Mouse (Mus musculus): ENCODE measurements around the gene Gigyf2. TPM values are rescaled to one million over a fixed set of nuclear protein-coding genes. Genes with fewer than 3 reads are reported as not detected.

Gene Gigyf2
- polyA plus RNA-seq, 1 experiment from 2014 or later = 27.7 TPM

DNA sequence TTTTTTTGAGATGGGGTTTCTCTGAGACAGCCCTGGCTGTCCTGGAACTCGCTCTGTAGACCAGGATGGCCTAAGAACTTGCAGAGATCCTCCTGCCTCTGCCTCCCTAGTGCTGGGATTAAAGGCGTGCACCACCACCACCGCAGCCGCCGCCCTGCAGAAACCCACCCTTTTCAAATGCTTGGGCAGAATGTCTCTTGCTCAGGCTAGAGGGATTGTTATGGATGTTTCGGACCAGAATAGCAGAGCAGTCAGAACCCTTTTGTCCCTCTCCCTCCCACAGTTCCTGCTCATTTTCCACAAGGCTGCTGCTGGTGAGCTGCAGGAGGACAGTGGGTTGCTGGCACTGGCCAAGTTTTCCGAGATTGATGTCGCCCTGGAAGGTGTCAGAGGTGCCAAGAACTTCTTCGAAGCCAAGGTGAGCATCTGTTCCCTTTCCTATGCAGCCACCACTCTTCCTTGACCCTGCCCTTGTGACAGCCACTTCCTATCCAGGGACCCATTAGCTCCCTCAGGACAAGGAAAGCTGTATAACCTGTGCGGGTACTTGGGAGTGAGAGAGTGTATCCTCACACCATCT is 29.4 kb upstream of the Gigyf2 start:
- Histone ChIP-seq H3K4me1 (0 out of 2 replicates have a peak, but pooled peaks cover 2% of the 10 kb centered on the region), H3K4me3 (no peak overlapping the region), H3K27ac (replicated peaks) (no peak overlapping the region), H3K9ac (no peak overlapping the region), H3K36me3 (no peaks in the 10 kb centered on the region), H3K9me3 (no peaks in the 10 kb centered on the region), H3K4me2 (no peak overlapping the region), H3K27me3 (replicated peaks) (no peaks in the 10 kb centered on the region)
- ATAC-seq (ENCODE audit: extremely low read depth, insufficient number of reproducible peaks, low FRiP score, low TSS enrichment) = no peak
- WGBS = 83% methylated on average over 10 of the region's 10 CpGs

GRCm38 (mm10) chr1:87300360-87301286 is 26.2 kb upstream of the Gigyf2 start:
- H3K27ac ChIP-seq (replicated peaks) = no peak overlapping the region
- H3K9me3 ChIP-seq = no peaks in the 10 kb centered on the region
- no peak for ATAC-seq (ENCODE audit: extremely low read depth, insufficient number of reproducible peaks, low FRiP score, low TSS enrichment)
- H3K4me3 ChIP-seq = no peak overlapping the region
- no peaks in the 10 kb centered on the region for H3K27me3 ChIP-seq (replicated peaks)
- WGBS = 65% methylated on average over 14 of the region's 14 CpGs
- H3K4me1 ChIP-seq = no peaks in the 10 kb centered on the region
- no peaks in the 10 kb centered on the region for H3K36me3 ChIP-seq
- H3K4me2 ChIP-seq = no peak overlapping the region
- no peak overlapping the region for H3K9ac ChIP-seq

DNA sequence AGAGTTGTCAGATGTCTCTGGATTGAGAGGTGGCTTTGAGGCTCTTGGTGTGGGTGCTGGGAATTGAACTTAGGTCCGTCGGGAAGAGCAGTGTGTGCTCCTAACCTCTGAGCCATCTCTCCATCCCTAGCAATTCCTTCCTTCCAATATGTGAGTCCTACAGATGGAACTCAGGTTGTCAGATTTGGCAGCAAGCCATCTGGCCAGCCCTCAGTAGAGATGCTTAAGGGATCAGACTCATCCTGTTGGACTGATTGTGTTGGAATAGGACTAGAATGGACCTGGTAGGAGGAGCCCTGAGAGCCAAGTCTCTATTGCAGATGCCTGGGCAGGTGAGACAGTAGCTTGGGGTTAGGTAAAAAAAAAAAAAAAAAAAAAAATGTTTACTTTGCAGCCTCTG is 24.8 kb upstream of the Gigyf2 start:
- WGBS = 79% methylated on average over 2 of the region's 2 CpGs
- H3K9me3 ChIP-seq = no peaks in the 10 kb centered on the region
- no peak overlapping the region for H3K9ac ChIP-seq
- no peaks in the 10 kb centered on the region for H3K27me3 ChIP-seq (replicated peaks)
- no peaks in the 10 kb centered on the region for H3K36me3 ChIP-seq
- no peak overlapping the region for H3K4me2 ChIP-seq
- H3K4me3 ChIP-seq = no peak overlapping the region
- no peaks in the 10 kb centered on the region for H3K4me1 ChIP-seq
- ATAC-seq (ENCODE audit: extremely low read depth, insufficient number of reproducible peaks, low FRiP score, low TSS enrichment) = no peak
- no peak overlapping the region for H3K27ac ChIP-seq (replicated peaks)

DNA sequence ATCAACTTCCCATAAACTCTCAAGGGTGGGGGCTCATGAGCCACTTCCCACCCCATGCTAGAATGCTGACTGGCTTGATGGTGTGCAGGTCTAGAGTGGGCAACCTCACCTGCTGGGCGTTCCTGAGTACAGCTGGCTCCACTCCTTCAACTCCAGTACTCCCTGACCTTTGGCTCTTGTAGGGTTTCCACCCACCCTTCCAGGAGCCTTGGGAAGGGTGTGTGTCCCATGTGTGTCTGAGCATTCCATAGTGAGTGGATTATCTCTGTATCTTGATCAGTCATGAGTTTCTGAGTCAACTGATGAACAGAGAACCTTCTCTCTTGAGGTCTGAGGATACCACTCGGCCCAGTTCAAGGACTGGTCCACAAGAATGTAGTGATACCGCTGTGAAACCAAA is 17.8 kb upstream of the Gigyf2 start:
- 75% methylated on average over 3 of the region's 3 CpGs for WGBS
- no peak overlapping the region for H3K4me3 ChIP-seq
- H3K27me3 ChIP-seq (replicated peaks) = 0 out of 2 replicates have a peak, but pooled peaks cover 3% of the 10 kb centered on the region
- no peaks in the 10 kb centered on the region for H3K36me3 ChIP-seq
- no peak overlapping the region for H3K27ac ChIP-seq (replicated peaks)
- H3K9ac ChIP-seq = no peak overlapping the region
- H3K4me2 ChIP-seq = no peak overlapping the region
- no peaks in the 10 kb centered on the region for H3K4me1 ChIP-seq
- no peaks in the 10 kb centered on the region for H3K9me3 ChIP-seq
- no peak for ATAC-seq (ENCODE audit: extremely low read depth, insufficient number of reproducible peaks, low FRiP score, low TSS enrichment)

GRCm38 (mm10) chr1:87309621-87310020 is 17.2 kb upstream of the Gigyf2 start:
- Histone ChIP-seq H3K36me3 (no peaks in the 10 kb centered on the region), H3K4me3 (no peak overlapping the region), H3K4me1 (no peaks in the 10 kb centered on the region), H3K27me3 (replicated peaks) (0 out of 2 replicates have a peak, but pooled peaks cover 3% of the 10 kb centered on the region), H3K9ac (no peak overlapping the region), H3K4me2 (no peak overlapping the region), H3K9me3 (no peaks in the 10 kb centered on the region), H3K27ac (replicated peaks) (no peak overlapping the region)
- ATAC-seq (ENCODE audit: extremely low read depth, insufficient number of reproducible peaks, low FRiP score, low TSS enrichment) = no peak
- 63% methylated on average over 16 of the region's 16 CpGs for WGBS

DNA sequence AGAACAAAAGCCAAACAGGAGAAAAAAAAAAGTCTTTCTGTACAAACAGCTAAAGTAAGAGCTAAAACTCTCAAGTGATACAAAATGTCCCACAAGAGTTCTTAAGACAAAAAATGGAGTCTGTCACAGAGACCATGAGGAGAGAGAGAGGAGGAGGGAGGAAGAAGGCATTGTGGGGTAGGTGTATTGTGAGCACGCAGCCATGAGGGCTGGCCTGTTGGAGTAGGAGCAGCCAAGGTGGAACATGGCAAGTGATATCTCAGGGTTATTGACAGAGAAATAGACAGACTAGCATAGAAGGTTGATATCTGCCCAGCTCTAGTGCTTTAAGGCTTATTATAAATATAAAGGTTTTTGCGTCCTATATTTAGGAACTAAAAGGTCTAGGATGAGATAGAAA is 14.1 kb upstream of the Gigyf2 start:
- Histone ChIP-seq H3K9ac (no peak overlapping the region), H3K9me3 (no peaks in the 10 kb centered on the region), H3K4me3 (no peak overlapping the region), H3K4me1 (peaks cover 6% of the 10 kb centered on the region), H3K4me2 (no peak overlapping the region), H3K27ac (replicated peaks) (no peak overlapping the region), H3K27me3 (replicated peaks) (0 out of 2 replicates have a peak, but pooled peaks cover under 1% of the 10 kb centered on the region), H3K36me3 (no peaks in the 10 kb centered on the region)
- ATAC-seq (ENCODE audit: extremely low read depth, insufficient number of reproducible peaks, low FRiP score, low TSS enrichment) = no peak
- 84% methylated on average over 2 of the region's 2 CpGs for WGBS

DNA sequence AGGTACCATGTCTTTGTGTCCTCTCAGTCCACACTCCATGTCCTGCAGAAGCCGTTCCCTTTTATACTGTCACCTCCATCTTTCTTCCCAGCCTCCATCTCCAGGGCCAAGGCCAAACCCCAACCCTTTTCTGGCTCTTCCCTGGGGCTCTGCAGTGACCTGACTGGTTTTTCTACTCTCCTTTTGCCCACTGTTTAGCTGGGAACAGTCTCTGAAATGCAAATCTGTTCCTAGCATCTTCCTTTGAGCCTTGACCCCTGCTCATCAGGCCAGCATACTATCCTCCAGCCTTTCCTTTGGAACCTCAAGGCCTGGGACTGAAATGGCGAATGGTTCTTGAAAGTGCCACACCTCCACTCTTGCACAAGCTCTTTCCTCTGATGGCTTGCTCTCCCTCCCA is 13.7 kb upstream of the Gigyf2 start:
- H3K4me2 ChIP-seq = no peak overlapping the region
- no peak overlapping the region for H3K27ac ChIP-seq (replicated peaks)
- H3K9ac ChIP-seq = no peak overlapping the region
- 79% methylated on average over 2 of the region's 2 CpGs for WGBS
- ATAC-seq (ENCODE audit: extremely low read depth, insufficient number of reproducible peaks, low FRiP score, low TSS enrichment) = no peak
- no peaks in the 10 kb centered on the region for H3K36me3 ChIP-seq
- no peaks in the 10 kb centered on the region for H3K27me3 ChIP-seq (replicated peaks)
- H3K4me1 ChIP-seq = peaks cover 6% of the 10 kb centered on the region
- H3K4me3 ChIP-seq = no peak overlapping the region
- no peaks in the 10 kb centered on the region for H3K9me3 ChIP-seq

DNA sequence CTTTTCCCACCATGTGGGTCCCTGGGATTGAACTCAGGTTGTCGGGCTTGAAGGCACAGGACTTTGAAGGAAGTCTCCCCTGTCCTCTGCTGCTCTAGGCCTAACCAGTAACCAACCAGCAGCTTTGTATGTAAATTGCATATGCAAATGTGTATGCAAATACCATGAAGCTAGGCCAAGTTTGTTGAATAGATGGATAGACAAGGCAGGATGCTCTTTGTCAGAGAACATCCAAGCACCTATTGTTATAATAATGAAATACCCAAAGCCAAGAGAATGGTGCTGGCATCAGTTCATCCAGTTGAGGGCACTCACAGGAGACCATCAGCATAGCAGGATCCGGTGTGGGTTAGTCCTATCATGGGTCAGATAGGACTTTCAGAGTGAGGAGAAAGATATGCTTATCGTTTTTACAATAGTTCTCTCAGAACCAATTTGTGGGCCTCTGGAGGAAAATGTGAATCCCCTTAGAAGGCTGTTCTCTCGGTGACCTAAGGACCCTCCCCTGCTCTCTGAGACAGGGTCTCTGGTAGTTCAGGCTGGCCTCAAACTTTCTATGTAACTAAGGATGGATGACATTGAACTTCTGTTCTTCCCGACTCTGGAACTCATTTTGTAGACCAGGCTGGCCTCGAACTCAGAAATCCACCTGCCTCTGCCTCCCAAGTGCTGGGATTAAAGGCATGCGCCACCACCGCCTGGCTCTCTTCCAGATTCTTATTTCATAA is 12.8 kb upstream of the Gigyf2 start:
- no peak overlapping the region for H3K9ac ChIP-seq
- H3K27ac ChIP-seq (replicated peaks) = no peak overlapping the region
- H3K27me3 ChIP-seq (replicated peaks) = no peaks in the 10 kb centered on the region
- H3K4me3 ChIP-seq = no peak overlapping the region
- H3K36me3 ChIP-seq = no peaks in the 10 kb centered on the region
- peaks cover 6% of the 10 kb centered on the region for H3K4me1 ChIP-seq
- H3K4me2 ChIP-seq = no peak overlapping the region
- H3K9me3 ChIP-seq = peaks cover 5% of the 10 kb centered on the region; the same call in 1 of the 2 replicates
- 79% methylated on average over 8 of the region's 8 CpGs for WGBS
- no peak for ATAC-seq (ENCODE audit: extremely low read depth, insufficient number of reproducible peaks, low FRiP score, low TSS enrichment)

- Histone ChIP-seq H3K4me1 (peaks cover 6% of the 10 kb centered on the region), H3K4me2 (no peak overlapping the region), H3K9me3 (peaks cover 18% of the 10 kb centered on the region), H3K27ac (replicated peaks) (no peak overlapping the region), H3K27me3 (replicated peaks) (no peaks in the 10 kb centered on the region), H3K4me3 (no peak overlapping the region), H3K36me3 (no peaks in the 10 kb centered on the region), H3K9ac (no peak overlapping the region)
- 81% methylated on average over 2 of the region's 2 CpGs for WGBS
- no peak for ATAC-seq (ENCODE audit: extremely low read depth, insufficient number of reproducible peaks, low FRiP score, low TSS enrichment)
Measured at GRCm38 (mm10) chr1:87315431-87315830, 11.4 kb upstream of the Gigyf2 start.

DNA sequence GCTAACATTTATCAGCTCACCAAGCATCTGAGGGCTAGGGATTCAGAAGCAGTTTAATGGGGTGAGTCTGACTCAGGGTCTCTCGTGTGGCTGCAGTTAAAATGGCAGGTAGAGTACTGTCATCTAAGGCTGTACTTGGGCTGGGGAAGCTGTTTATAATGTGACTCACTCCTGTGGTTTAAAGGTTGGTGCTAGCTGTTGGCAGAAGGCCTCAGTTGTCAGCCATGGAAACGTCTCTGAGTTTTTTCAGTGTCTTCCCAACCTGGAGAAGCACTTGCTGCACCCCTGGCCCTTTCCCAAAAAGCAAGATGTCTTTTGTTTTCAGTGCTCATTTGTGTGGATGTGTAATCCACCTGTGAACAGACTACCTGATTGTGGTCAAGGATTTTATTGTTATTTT is 10.9 kb upstream of the Gigyf2 start:
- H3K9ac ChIP-seq = no peak overlapping the region
- peaks cover 6% of the 10 kb centered on the region for H3K4me1 ChIP-seq
- no peak overlapping the region for H3K4me2 ChIP-seq
- H3K27ac ChIP-seq (replicated peaks) = no peak overlapping the region
- H3K9me3 ChIP-seq = peaks cover 22% of the 10 kb centered on the region
- no peak overlapping the region for H3K4me3 ChIP-seq
- ATAC-seq (ENCODE audit: extremely low read depth, insufficient number of reproducible peaks, low FRiP score, low TSS enrichment) = no peak
- no peaks in the 10 kb centered on the region for H3K27me3 ChIP-seq (replicated peaks)
- H3K36me3 ChIP-seq = no peaks in the 10 kb centered on the region
- 61% methylated on average over 2 of the region's 2 CpGs for WGBS

DNA sequence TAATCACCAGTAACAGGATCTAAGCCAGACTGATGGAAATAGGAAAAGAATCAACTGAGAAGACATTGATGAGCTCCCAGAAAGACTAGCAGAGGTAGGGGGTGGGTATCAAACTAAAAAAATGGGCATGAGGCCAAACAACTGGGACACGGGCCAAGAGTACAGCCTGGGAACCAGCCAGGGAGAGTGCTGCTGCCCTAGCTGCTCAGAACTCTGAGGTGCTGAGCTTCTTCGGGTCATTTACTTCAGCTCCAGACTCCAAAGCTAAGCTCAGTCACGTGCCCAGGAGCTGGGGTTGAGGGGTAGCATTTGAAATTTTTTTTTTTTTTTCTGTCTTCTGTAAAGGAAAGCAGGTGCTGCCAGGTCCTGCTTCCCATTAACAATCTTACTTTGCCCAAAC is 10.1 kb upstream of the Gigyf2 start:
- Histone ChIP-seq H3K4me3 (no peak overlapping the region), H3K9ac (no peak overlapping the region), H3K27me3 (replicated peaks) (no peaks in the 10 kb centered on the region), H3K9me3 (peaks cover 29% of the 10 kb centered on the region), H3K4me2 (no peak overlapping the region), H3K27ac (replicated peaks) (no peak overlapping the region), H3K36me3 (no peaks in the 10 kb centered on the region; the same call in 1 of the 2 replicates), H3K4me1 (peaks cover 6% of the 10 kb centered on the region)
- 31% methylated on average over 3 of the region's 3 CpGs for WGBS
- ATAC-seq (ENCODE audit: extremely low read depth, insufficient number of reproducible peaks, low FRiP score, low TSS enrichment) = no peak
